Mouse (Mus musculus): ENCODE measurements around the gene Pgm3. TPM values are rescaled to one million over a fixed set of nuclear protein-coding genes. Genes with fewer than 3 reads are reported as not detected.

Pgm3 gene
- polyA plus RNA-seq, 1 experiment, result 0.86 TPM

GRCm38 (mm10) chr9:86570261-86570890, 1.3 kb downstream of the Pgm3 start:
- TF ChIP-seq FLI1 (IDR thresholded peaks at IDR 0.05; ENCODE audit: low read length) (no peak), GATA1 (IDR thresholded peaks at IDR 0.05; ENCODE audit: borderline replicate concordance, low read length) (no peak)
- peaks cover 44% of the 10 kb centered on the region for H3K4me1 ChIP-seq
- peak overlapping the region; percentile 98 for H3K4me3 ChIP-seq (replicated peaks)
- H3K9me3 ChIP-seq, result no peaks in the 10 kb centered on the region
- peaks cover 48% of the 10 kb centered on the region for H3K36me3 ChIP-seq (replicated peaks; ENCODE audit: low read length)
- no peaks in the 10 kb centered on the region for H3K27me3 ChIP-seq (replicated peaks)

GRCm38 (mm10) chr9:86569314-86569910, 2.2 kb downstream of the Pgm3 start:
- Histone ChIP-seq H3K4me1 (peaks cover 44% of the 10 kb centered on the region), H3K36me3 (replicated peaks; ENCODE audit: low read length) (peaks cover 58% of the 10 kb centered on the region), H3K9me3 (no peaks in the 10 kb centered on the region), H3K4me3 (replicated peaks) (no peak overlapping the region), H3K27me3 (replicated peaks) (no peaks in the 10 kb centered on the region)
- no peak for TF ChIP-seq GATA1 (IDR thresholded peaks at IDR 0.05; ENCODE audit: borderline replicate concordance, low read length)
- TF ChIP-seq FLI1 (IDR thresholded peaks at IDR 0.05; ENCODE audit: low read length), result no peak

GRCm38 (mm10) chr9:86560543-86560942, 11.1 kb downstream of the Pgm3 start:
- Histone ChIP-seq H3K4me3 (replicated peaks) (no peak overlapping the region), H3K27me3 (replicated peaks) (no peaks in the 10 kb centered on the region), H3K9me3 (no peaks in the 10 kb centered on the region), H3K4me1 (no peaks in the 10 kb centered on the region), H3K36me3 (replicated peaks; ENCODE audit: low read length) (peaks cover 92% of the 10 kb centered on the region)
- no peak for TF ChIP-seq FLI1 (IDR thresholded peaks at IDR 0.05; ENCODE audit: low read length)
- TF ChIP-seq GATA1 (IDR thresholded peaks at IDR 0.05; ENCODE audit: borderline replicate concordance, low read length), result no peak

- peaks cover 96% of the 10 kb centered on the region for H3K36me3 ChIP-seq (replicated peaks; ENCODE audit: low read length)
- no peaks in the 10 kb centered on the region for H3K27me3 ChIP-seq (replicated peaks)
- H3K9me3 ChIP-seq, result no peaks in the 10 kb centered on the region
- no peaks in the 10 kb centered on the region for H3K4me1 ChIP-seq
- TF ChIP-seq GATA1 (IDR thresholded peaks at IDR 0.05; ENCODE audit: borderline replicate concordance, low read length) (no peak), FLI1 (IDR thresholded peaks at IDR 0.05; ENCODE audit: low read length) (no peak)
- no peak overlapping the region for H3K4me3 ChIP-seq (replicated peaks)
Measured at GRCm38 (mm10) chr9:86554641-86555040, 17.0 kb downstream of the Pgm3 start.

- TF ChIP-seq FLI1 (IDR thresholded peaks at IDR 0.05; ENCODE audit: low read length) (no peak), GATA1 (IDR thresholded peaks at IDR 0.05; ENCODE audit: borderline replicate concordance, low read length) (no peak)
- no peaks in the 10 kb centered on the region for H3K27me3 ChIP-seq (replicated peaks)
- no peak overlapping the region for H3K4me3 ChIP-seq (replicated peaks)
- no peaks in the 10 kb centered on the region for H3K9me3 ChIP-seq
- H3K36me3 ChIP-seq (replicated peaks; ENCODE audit: low read length), result peaks cover 97% of the 10 kb centered on the region
- no peaks in the 10 kb centered on the region for H3K4me1 ChIP-seq
Measured at GRCm38 (mm10) chr9:86553886-86554285, 17.8 kb downstream of the Pgm3 start.

GRCm38 (mm10) chr9:86550717-86551116, 20.9 kb downstream of the Pgm3 start:
- no peaks in the 10 kb centered on the region for H3K9me3 ChIP-seq
- H3K4me1 ChIP-seq, result peaks cover 13% of the 10 kb centered on the region
- no peak overlapping the region for H3K4me3 ChIP-seq (replicated peaks)
- H3K36me3 ChIP-seq (replicated peaks; ENCODE audit: low read length), result peaks cover 96% of the 10 kb centered on the region
- no peaks in the 10 kb centered on the region for H3K27me3 ChIP-seq (replicated peaks)
- TF ChIP-seq FLI1 (IDR thresholded peaks at IDR 0.05; ENCODE audit: low read length) (no peak), GATA1 (IDR thresholded peaks at IDR 0.05; ENCODE audit: borderline replicate concordance, low read length) (no peak)

GRCm38 (mm10) chr9:86549637-86550162, 21.9 kb downstream of the Pgm3 start:
- peaks cover 13% of the 10 kb centered on the region for H3K4me1 ChIP-seq
- H3K27me3 ChIP-seq (replicated peaks), result no peaks in the 10 kb centered on the region
- H3K9me3 ChIP-seq, result no peaks in the 10 kb centered on the region
- H3K4me3 ChIP-seq (replicated peaks), result no peak overlapping the region
- no peak for TF ChIP-seq GATA1 (IDR thresholded peaks at IDR 0.05; ENCODE audit: borderline replicate concordance, low read length)
- H3K36me3 ChIP-seq (replicated peaks; ENCODE audit: low read length), result peaks cover 96% of the 10 kb centered on the region

- no peaks in the 10 kb centered on the region for H3K27me3 ChIP-seq (replicated peaks)
- peaks cover 13% of the 10 kb centered on the region for H3K4me1 ChIP-seq
- H3K4me3 ChIP-seq (replicated peaks), result no peak overlapping the region
- H3K9me3 ChIP-seq, result no peaks in the 10 kb centered on the region
- peaks cover 88% of the 10 kb centered on the region for H3K36me3 ChIP-seq (replicated peaks; ENCODE audit: low read length)
- TF ChIP-seq GATA1 (IDR thresholded peaks at IDR 0.05; ENCODE audit: borderline replicate concordance, low read length) (no peak), FLI1 (IDR thresholded peaks at IDR 0.05; ENCODE audit: low read length) (no peak)
Measured at GRCm38 (mm10) chr9:86544559-86544958, 27.1 kb downstream of the Pgm3 start.

- peaks cover 11% of the 10 kb centered on the region for H3K4me1 ChIP-seq
- peaks cover 77% of the 10 kb centered on the region for H3K36me3 ChIP-seq (replicated peaks; ENCODE audit: low read length)
Measured at GRCm38 (mm10) chr9:86543451-86543850, 28.2 kb downstream of the Pgm3 start.

GRCm38 (mm10) chr9:86534071-86534470, 37.6 kb downstream of the Pgm3 start:
- Histone ChIP-seq H3K4me3 (replicated peaks) (no peak overlapping the region), H3K4me1 (no peaks in the 10 kb centered on the region), H3K36me3 (replicated peaks; ENCODE audit: low read length) (peaks cover 62% of the 10 kb centered on the region), H3K9me3 (no peaks in the 10 kb centered on the region), H3K27me3 (replicated peaks) (no peaks in the 10 kb centered on the region)
- TF ChIP-seq FLI1 (IDR thresholded peaks at IDR 0.05; ENCODE audit: low read length), result no peak
- TF ChIP-seq GATA1 (IDR thresholded peaks at IDR 0.05; ENCODE audit: borderline replicate concordance, low read length), result no peak

More at GRCm38 (mm10) chr9:86543451-86543850, 28.2 kb downstream of the Pgm3 start:
- TF ChIP-seq GATA1 (IDR thresholded peaks at IDR 0.05; ENCODE audit: borderline replicate concordance, low read length) (no peak), FLI1 (IDR thresholded peaks at IDR 0.05; ENCODE audit: low read length) (no peak)
- Histone ChIP-seq H3K27me3 (replicated peaks) (no peaks in the 10 kb centered on the region), H3K9me3 (no peaks in the 10 kb centered on the region), H3K4me3 (replicated peaks) (no peak overlapping the region)
